Mouse (Mus musculus): ENCODE data around the gene Kctd8.

Kctd8 gene

GRCm38 (mm10) chr5:69159897-69160509 lies 181.5 kb downstream of the Kctd8 start:
- ATAC-seq (ENCODE audit: low TSS enrichment): no peak

GRCm38 (mm10) chr5:69156489-69156888 lies 185.0 kb downstream of the Kctd8 start:
- no peak for ATAC-seq (ENCODE audit: low TSS enrichment)

- ATAC-seq (ENCODE audit: low TSS enrichment): no peak
These were observed 195.7 kb downstream of the Kctd8 start for GRCm38 (mm10) chr5:69145827-69146226.

GRCm38 (mm10) chr5:69141082-69141481 lies 200.4 kb downstream of the Kctd8 start:
- peak; percentile 50; the same call in 1 of the 2 replicates for ATAC-seq (ENCODE audit: low TSS enrichment)

- peak; percentile 95 for ATAC-seq (ENCODE audit: low TSS enrichment)
These were observed 232.8 kb downstream of the Kctd8 start for GRCm38 (mm10) chr5:69108718-69109117.

- no peak for ATAC-seq (ENCODE audit: low TSS enrichment)
These were observed 252.6 kb downstream of the Kctd8 start for GRCm38 (mm10) chr5:69088912-69089311.

Measured in frontal cortex, adult (tissue).